Mouse (Mus musculus) layer of hippocampus, postnatal 25 days (tissue): ENCODE data around the gene Slc4a5. TPM values are rescaled to one million over a fixed set of nuclear protein-coding genes. Genes with fewer than 3 reads are reported as not detected.
"Not testable (repeated sequence)": the region's sequence is repeated elsewhere in the genome, so short reads cannot be mapped to it uniquely, and the experiment has no call there.

Experiments
- DNase-seq, 2 experiments: peaks; one replicate each; pipeline ENCODE4 v3.0.0; 2022; ENCODE audit warnings: mixed read lengths in 2 of 2, low spot score in 1 of 2; ENCODE audit errors: extremely low spot score in 1 of 2
- total RNA-seq, 2 experiments: library from RNA; stranded (reverse); gene quantifications; 2 replicates each; pipeline ENCODE4 v1.2.3; 2021

Slc4a5 gene
- total RNA-seq, 2 experiments from 2014 or later = 0.30 to 0.66 TPM

DNA sequence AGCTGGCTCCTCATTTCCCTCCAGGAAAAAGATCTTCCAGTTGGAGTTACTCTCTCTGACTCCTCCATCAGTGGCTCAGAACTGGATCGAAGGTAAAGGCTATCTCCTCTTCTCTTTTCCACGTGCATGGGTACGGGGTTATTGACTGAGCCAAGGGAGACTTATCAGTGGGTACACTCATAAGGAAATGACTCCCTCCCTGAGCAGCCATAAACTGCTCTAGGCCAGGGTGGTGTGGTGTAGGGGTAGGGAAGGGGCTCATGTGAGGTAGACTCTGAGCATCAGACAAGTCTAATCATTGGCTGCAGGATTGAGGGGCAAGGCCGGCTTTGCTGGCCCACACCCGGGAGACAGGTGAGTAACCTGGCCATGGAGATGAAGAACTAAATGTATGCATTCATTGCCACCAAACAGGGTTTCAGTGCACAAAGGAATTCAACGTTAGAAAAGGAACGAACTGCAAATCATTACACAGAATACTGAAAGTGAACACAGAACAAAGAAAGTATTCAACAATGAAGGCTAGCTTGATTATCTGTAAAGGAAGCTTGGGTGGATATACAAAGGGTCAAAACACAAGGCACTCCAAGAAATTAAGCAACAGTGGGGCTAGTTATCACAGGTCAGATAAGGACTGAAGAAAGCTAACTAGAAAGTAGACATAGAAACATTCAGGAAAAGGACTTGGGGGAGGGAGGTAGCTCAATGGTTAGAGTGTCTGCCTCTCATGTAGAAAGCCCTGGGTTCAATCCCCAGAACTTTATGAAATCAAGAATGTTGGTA is 81.0 kb downstream of the Slc4a5 start:
- DNase-seq = no peak

DNA sequence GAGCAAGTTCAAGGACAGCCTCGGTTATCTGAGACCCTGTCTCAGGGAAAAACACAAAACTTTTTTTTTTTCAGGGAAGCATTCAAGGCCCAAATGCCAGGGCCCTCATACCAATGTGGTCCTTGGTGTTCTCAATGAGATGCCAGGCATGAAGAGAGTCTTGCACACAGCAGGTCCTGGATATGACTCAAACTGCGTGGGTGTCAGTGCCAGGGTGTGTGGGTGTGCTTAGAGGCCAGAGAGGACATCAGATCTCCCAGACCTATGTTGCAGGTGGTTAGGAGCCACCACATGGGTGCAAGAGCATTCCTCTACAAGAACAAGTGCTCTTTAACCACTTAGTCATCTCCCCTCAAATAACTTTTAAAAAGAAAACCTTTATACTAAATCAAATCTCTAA is 81.7 kb downstream of the Slc4a5 start:
- no peak for DNase-seq

DNA sequence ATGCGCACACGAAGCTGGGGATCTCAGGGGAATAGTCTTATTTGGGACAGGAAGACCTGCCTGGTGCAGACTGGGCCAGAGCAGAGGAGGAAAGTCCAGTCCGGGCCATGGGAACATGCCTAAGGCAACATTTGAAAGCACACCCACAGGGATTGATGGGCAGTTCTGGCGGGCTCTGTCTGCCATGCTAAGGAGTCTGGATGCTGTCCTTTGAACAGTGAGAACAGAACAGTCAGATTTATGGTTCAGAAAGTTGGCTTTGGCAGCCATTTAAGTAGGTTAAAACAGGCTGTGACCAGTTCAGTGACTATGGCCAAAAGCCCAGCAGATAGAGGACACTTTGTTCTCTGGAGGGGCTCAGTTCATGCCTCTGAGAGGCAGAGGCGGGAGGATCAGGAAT is 82.6 kb downstream of the Slc4a5 start:
- DNase-seq = no peak

DNA sequence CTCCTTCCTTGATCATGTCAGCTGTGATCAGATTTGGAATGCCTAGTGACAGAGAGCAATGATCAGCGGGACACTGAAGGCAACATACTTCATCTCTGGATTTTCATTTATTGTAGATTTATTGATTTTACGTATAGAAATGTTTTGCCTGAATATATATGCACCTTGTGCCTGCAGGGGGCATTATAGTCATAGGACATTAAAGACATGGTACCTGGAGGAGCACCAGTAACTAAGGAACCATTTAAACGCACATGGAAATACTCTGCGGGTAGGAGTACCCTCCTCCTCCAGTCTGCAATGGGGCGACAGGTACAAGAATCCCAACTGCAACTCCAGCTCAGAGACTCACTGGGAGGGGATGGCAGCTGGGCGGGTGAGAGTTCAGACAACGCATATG is 89.4 kb downstream of the Slc4a5 start:
- no peak for DNase-seq

DNA sequence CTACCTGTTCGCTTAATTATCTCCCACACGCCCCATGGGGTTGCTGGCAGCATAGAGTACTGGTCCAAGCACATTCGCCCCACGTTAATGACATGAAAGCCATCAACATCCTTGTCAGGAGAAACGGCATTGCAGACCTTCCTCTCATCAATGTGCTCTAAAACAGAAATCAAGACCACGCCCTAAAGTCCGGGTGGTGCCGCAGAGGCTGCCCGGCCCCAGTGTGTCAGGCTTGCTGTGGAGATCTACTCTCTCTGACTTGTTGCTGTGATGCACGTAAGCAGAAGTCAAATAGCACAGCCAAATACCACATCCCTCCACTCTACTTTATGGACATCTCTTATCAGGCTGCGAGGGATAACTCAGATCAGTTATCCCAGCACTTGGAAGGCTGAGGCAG is 91.6 kb downstream of the Slc4a5 start:
- DNase-seq = no peak

DNA sequence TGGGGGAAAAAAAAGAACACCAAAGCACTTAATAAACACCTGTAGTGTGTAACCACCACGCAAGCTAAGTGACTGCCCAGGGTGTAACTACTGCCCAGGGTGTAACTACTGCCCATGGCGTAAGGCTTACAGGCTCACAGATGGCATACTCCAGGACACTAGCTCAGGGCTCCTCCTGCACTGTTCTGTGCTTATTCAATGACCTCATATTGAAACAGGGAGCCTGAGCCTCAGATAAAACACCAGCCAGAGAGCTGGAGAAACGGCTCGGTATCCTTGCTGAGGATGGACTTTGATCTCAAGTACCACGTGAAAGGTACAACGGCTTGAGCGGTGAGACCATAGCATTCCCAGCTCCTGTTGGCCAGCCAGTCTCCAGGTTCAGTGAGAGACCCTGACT is 92.4 kb downstream of the Slc4a5 start:
- DNase-seq = no peak

DNA sequence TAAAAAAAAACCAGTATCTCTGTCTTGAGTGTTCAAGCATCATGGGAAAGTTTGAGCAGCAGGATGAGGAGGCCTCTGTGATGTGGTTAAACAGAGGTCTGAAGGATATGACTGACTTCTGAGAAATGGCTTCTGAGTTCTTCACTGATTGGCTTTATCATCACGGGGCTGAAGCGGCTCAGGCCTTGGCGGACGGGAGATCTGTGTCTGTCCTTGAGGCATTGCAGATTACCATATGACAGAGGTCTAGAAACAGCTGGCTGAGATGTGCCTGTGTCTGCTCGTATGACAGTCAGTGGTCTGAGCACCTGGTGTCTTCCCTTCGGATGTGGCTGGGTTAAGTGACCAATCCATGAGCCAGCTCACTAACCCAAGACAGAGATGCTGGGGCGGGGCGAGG is 92.9 kb downstream of the Slc4a5 start:
- DNase-seq = no peak

DNA sequence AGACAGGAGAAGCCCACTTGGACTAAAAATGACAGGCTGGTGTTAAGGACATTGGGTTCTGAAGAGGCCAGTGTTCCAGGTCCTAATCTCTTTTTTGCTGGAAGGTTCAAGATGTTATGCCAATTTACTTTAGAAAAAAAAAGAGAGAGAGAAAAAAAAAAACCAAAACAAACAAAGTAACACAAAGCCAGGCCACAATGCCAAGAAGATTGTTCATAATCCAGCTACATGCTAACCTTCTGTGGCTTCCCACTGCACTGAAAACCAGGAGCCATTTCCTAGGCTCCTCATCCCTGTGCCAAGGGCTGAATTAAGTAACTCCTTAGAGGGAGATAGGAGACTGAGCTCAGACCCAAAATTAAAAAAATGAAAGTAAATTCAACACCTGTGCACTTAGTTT is 95.7 kb downstream of the Slc4a5 start:
- DNase-seq = no peak

DNA sequence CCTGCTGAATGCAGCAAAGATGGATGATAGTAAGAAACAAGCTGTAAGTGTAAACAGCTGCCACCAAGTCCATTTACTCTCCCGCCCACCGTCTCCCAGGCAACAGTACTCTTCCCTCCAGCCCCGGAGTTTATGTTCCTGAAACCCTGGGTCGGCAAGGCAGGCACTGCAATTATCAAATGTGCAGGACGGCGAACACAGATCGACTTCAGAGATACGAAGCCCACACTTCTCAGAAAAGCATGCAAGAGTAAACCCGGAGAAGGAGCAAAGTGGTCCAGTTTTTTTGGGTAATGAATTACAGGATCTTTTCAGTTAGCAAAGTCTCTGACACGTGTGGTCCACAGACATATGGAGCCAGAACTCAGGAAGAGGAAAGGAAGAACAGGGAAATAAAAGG is 96.4 kb downstream of the Slc4a5 start:
- no peak for DNase-seq

DNA sequence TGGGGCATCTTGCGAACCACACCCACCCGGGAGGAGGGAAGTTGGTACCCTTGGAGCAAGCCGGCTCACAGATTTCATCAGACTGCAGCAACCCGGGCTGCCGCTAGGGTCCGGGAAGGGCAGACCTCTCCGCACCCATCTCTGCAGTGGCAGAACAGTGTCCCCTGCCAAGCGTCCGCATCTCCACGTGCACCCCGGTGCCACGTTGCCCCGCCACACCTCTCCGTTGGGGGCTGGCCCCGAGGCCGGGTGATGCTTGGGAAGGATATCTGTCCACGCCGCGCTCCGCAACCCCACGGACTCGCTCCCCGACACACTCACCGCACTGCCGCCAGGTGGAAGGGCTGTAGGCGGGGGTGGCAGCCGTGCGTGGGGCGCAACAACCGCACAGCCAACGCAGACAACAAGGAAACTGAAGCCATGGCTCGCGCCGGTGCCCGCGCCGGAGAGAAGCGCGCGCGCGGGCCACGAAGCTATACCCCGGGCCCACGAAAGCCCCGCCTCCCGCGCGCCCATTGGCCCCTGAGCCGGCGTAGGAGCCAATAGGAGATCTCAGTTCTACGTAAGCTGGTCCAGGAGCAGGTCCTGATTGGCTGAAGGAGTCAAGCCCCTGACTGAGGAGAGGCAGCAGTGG is 97.6 kb downstream of the Slc4a5 start:
- DNase-seq = peak; percentile 77 to 80

DNA sequence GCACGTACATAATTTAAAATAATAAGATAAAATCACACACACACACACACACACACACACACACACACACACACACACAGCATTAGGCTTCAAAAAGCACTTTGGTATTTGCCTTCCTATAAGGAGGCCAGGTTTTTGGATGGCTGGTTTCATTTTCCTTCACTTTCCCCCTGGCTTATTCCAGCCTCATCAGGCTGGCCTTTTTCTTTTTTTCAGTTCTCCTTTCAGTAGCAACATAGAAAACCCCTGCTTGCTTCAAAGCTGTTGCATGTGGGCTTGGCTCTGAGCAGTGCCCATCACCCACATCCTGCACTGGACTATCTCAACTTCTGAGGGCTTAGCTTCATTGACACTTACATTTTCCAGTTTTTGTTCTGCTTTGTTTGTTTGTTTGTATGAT is 102.3 kb downstream of the Slc4a5 start:
- DNase-seq = no peak

DNA sequence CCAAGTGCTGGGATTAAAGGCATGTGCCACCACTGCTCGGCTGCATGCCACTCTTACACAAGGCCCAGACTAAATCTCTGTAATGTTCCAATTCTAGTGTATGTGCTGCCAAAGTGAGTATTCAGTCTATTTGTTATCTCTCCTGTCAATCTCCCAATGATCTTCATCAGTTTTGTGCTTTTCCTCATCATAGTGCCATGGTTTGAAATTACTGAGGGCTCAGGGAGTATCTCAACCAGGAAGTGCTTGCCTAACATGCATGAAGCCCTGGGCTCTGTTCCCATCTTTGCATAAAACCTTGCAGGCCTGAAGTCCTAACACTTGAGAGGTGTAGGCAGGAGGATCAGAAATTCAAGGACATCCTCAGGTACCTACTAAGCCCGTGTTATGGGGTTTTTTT is 103.2 kb downstream of the Slc4a5 start:
- DNase-seq = no peak

DNA sequence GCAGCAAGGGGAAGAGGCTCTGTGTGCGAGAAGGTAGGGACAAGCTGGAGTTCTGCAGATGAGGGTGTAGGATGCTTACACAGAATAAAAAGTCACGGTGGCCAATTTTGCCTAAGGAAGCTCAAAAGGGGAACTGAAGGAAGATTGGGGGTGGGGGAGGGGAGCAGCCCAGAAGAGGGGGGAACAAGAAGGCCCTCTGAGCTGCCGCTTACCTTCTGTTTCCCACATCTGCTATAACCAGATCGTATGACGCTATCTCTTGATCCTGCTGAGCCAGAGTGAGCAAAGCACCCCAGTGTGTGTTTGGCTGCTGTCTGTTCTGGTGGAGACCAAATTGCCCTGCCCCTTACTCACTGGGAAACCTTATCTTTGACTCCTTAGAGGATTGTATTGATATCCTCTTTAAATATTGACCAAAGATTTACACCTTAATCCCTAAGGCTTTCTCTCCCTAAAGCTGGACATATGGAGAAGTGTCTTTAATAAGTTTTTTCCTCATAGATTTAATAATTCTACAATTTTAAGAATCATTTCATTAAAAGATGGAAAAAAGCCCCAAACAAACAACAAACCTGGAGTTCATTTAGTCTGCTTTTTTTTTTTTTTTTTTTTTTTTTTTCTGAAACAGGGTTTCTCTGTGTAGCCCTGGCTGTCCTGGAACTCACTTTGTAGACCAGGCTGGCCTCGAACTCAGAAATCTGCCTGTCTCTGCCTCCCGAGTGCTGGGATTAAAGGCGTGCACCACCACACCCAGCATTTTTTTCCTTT is 104.2 kb downstream of the Slc4a5 start:
- no peak for DNase-seq

DNA sequence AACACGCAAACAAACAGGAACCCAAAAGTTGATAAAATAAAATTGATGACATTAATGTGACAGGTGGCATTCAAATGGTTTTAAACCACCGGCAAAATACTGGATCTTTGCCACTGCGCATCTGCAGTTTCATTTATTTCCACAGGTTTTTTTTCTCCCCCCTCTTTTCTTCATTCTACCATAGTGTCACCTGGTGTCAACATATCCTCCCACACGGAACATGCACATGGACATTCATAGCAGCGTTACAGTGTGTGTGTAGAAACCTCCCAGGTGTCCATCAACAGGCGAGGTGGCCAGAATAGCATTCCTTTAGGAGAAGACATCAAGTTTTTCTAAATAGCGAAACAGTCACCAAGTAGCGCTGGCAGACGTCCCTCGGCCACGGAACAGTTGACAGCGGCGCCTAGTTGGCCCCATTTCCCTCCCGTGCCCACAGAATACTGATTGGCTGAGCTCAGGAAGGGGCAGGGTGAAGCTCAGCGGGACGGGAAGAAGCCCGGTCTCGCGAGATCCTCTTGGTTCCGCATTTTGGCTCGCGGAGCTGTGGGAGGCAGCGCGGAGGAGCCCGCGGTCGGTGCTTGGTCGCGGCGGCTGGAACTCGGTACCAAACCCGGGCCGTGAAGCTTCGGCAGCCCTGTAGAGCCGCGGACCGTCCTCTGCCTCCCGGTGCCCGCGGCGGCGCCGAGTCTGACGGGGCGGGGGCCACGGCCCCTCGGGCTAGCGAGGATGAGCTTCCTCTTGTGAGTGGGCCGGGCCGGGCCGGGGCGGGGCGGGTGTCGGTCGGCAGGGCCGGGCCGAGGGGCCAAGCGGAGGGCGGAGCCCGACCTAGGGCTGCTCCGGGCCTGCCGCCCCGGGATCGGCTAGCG is 106.1 kb downstream of the Slc4a5 start, which contains the start of the genes Mthfd2 and Mob1a:
TSS of gene Mthfd2 (minus strand) at position 384 of the 869 bp plus-strand sequence.
TSS of gene Mob1a (plus strand) at position 492 of the 869 bp plus-strand sequence.
- peak; percentile 86 to 88 for DNase-seq

DNA sequence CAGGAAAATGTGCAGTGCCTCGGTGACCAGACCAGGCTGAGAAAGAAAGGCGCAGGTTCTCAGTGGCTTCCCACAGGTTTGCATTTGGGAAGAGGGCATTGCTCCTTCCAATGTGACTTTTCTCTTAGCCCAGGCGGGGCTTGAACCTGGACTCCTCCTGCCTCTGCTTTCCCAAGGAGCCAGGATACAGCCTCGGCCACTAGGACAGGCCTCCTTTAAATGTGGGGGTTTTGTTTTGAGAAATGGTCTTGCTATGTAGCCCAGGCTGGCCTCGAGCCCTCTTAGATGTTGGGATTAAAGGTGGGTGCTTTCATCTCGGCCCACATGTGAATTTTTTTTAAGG is 106.7 kb downstream of the Slc4a5 start:
- DNase-seq = no peak

DNA sequence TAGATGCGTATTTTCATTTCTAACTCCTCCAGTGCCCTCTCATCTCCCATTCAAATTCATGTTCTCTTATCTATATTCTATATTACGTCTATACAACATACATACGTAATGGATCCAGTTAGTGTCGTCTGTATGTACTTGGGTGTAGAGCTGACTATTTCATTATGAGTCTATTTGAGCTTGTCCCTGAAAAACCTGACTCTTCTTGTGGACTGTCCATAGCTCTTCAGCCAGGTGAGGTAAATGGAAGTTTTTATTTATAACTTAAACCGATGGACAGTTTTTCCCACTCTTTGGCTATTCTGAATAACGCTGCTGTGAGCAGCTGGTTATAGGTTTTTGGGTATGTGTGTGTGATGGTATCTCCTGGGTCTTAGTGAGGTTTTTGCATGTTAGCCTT is 107.1 kb downstream of the Slc4a5 start:
- no peak for DNase-seq

DNA sequence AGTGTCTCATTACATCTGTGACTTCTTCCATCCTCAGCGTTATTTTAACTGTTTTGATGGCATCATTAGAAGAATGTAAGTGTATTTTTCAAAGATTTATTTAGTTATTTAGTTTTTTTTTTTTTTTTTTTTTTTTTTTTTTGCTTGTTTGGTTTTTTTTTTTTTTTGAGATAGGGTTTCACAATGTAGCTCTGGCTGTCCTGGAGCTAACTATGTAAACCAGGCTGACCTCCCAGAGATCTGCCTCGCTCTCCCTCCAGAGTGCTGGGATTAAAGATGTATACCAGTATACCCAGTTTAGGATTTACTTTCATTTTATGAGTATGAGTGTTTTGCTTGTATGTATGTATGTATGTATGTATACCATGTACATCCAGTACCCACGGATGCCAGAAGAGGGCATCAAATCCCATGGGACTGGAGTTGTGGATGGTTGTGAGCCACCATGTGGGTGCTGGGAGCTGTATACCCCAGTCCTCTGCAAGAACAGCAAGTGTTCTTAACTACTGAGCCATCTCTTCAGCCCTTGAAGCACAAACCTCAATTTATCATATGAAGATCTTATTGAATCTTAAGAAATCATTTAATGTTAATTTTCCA is 108.1 kb downstream of the Slc4a5 start:
- DNase-seq = no peak

DNA sequence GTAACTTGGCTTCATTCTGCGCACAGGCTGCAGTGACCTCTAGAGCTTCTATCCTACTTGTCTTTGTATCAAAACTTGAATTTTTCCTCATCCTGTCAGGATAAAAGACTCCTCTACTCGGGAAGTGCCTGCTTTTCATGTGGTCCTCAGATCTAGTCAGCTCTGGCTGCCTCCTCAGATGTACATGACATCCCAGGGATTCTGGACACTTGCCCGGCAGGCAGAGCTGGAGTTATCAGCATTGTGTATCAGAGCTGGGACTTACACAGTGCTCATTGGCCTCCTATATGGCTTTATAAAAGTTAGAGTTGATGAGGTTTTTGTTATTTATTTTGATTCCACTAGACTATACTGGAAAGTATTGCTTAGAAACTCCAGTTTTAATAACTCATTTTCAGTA is 121.8 kb downstream of the Slc4a5 start:
- DNase-seq = no peak

DNA sequence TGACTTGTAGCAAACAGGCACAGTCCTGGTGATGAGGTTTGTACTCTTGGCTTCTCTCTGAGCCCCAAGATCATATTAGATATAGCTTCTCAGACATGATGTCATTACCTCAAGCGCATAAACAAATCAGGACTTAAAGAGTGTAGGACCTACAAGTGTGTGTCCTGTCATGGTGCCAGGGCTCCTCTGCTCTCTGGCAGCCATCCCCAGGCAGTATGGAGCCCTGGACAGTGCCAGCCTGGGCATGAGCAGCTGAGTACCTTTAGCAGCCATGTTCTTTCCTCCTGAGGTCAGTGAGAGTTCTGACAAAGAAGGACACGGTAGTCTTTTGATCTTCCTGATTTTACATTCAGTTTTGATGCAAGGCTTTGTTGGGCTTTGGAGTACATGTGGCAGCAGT is 123.3 kb downstream of the Slc4a5 start:
- DNase-seq = no peak

DNA sequence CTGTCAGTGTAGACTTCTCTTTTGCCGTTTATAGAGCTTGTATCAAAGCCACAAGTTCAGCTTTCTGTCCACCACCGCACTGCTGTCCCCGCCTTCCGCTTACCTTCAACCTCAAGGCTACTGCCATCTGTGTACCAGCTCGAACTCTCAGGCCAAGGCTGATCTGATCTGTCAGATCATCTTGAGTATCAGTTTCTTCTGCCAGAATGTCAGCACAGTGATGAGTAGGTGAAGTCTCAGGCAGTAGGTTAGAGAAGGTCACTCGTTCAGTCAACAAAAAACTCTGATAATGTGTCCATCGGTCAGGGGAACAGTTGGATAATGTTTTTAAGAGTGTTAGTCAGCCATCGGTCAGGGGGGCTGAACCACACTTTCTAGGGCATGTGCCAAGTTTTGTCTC is 125.7 kb downstream of the Slc4a5 start:
- not testable (repeated sequence) for DNase-seq
